ENCODE assay signal across 13 mouse cellular contexts in the genomic region with DNA sequence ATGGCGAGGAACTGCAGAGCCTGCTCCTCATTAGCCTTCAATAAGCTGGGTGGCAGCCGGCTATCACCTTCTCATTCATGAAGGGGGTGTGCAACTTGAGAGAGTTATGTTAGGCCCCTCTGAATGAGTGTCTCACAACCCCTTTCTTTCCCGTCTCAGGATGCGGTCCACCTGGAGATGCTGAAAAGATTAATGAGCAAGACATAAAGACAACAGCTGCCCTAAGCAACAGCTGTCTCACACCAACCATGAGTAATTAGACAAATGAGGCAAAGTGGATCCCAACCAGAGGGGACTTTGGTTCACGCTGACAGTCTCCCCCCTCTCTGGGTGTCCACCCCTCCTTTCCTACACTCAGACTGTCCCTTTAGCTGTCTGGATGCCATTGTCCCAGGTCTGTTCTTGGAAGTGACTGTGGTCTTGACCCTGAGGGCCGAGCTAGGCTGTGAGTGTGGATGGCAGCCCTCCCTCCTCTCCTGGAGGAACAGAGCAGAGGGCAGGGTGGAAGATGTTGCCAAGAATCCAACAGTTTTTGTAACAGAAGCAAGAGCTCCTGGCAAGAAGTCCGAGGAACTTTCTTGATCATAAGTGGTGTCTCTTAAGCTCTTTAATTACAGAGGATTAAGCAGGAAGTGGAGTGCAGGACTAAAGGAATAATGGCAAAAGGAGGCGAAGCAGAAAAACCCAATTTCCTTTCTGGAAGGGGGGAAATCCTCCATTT.
DNase-seq lines count a peak whose midpoint lies in the region; ATAC-seq and TF ChIP-seq lines count a peak whose summit lies in the region.
"Had no signal": no experiment of that assay in that cellular context is flagged by ENCODE, and none has a peak within 500 bp of the region (broad histone marks: within the 10 kb centered on the region; RNA-seq: fewer than 3 reads in every experiment).

No protein-coding gene starts in this region.

- CTCF ChIA-PET in Patski (lab: Charles Lee), result interaction anchor here (1.1 kb wide), 1 partner anchor 24 kb away, joined by 3 read pairs; no protein-coding TSS in a partner anchor

- in situ Hi-C loops in Patski (cut with MboI; ENCODE audit: low pct_unique_long_range_greater_than_20kb), result no loop called here

- no peak for TF ChIP-seq CTCF in intestine, postnatal 0 days (IDR thresholded peaks at IDR 0.05; ENCODE audit: low read depth)
- no peak for TF ChIP-seq CTCF in Patski (IDR thresholded peaks at IDR 0.05)

- no peak overlapping the region for H3K9ac ChIP-seq in intestine, embryonic 15.5 days
- H3K9ac ChIP-seq in intestine, postnatal 0 days (ENCODE audit: low read depth, low read length), result no peak overlapping the region
- no peak overlapping the region for H3K9ac ChIP-seq in forebrain, embryonic 11.5 days (ENCODE audit: low read length)
- H3K9ac ChIP-seq in limb, embryonic 12.5 days (replicated peaks), result no peak overlapping the region
- H3K9ac ChIP-seq: embryonic facial prominence, embryonic 15.5 days; liver, embryonic 12.5 days had no signal

- H3K9me3 ChIP-seq in intestine, embryonic 15.5 days, result no peaks in the 10 kb centered on the region
- H3K9me3 ChIP-seq in intestine, postnatal 0 days (ENCODE audit: control insufficient read depth), result no peaks in the 10 kb centered on the region
- H3K9me3 ChIP-seq in forebrain, embryonic 11.5 days (ENCODE audit: control insufficient read depth, low read length), result no peaks in the 10 kb centered on the region
- H3K9me3 ChIP-seq in limb, embryonic 12.5 days, result no peaks in the 10 kb centered on the region
- H3K9me3 ChIP-seq: embryonic facial prominence, embryonic 15.5 days; liver, embryonic 12.5 days; midbrain, embryonic 10.5 days had no signal

- no peaks in the 10 kb centered on the region for H3K27me3 ChIP-seq in intestine, embryonic 15.5 days (replicated peaks)
- H3K27me3 ChIP-seq in intestine, postnatal 0 days (replicated peaks; ENCODE audit: control insufficient read depth, insufficient read depth, low read length), result no peaks in the 10 kb centered on the region
- no peaks in the 10 kb centered on the region for H3K27me3 ChIP-seq in Patski
- no peaks in the 10 kb centered on the region for H3K27me3 ChIP-seq in forebrain, embryonic 11.5 days (ENCODE audit: control insufficient read depth, insufficient read depth, low read length)
- no peaks in the 10 kb centered on the region for H3K27me3 ChIP-seq in limb, embryonic 12.5 days
- H3K27me3 ChIP-seq: embryonic facial prominence, embryonic 15.5 days; liver, embryonic 12.5 days had no signal

- 0 out of 2 replicates have a peak, but pooled peaks have one; percentile 20 for ATAC-seq in intestine, embryonic 15.5 days
- no peak for ATAC-seq in intestine, postnatal 0 days
- no peak for ATAC-seq in Patski
- ATAC-seq in forebrain, embryonic 11.5 days (replicated peaks; ENCODE audit: low FRiP score), result peak; percentile 52
- ATAC-seq in limb, embryonic 12.5 days (ENCODE audit: insufficient number of reproducible peaks, insufficient read depth, low FRiP score, low TSS enrichment, low read depth), result no peak
- ATAC-seq: liver, embryonic 12.5 days had no signal

- H3K4me2 ChIP-seq in intestine, embryonic 15.5 days (replicated peaks), result no peak overlapping the region
- no peak overlapping the region for H3K4me2 ChIP-seq in intestine, postnatal 0 days (replicated peaks; ENCODE audit: low read depth)
- H3K4me2 ChIP-seq in forebrain, embryonic 11.5 days (ENCODE audit: low read depth, low read length, severe bottlenecking), result no peak overlapping the region
- H3K4me2 ChIP-seq in limb, embryonic 12.5 days, result no peak overlapping the region
- H3K4me2 ChIP-seq: embryonic facial prominence, embryonic 15.5 days; liver, embryonic 12.5 days had no signal

- no peak overlapping the region for H3K27ac ChIP-seq in intestine, embryonic 15.5 days
- H3K27ac ChIP-seq in intestine, postnatal 0 days (ENCODE audit: low read depth, low read length), result no peak overlapping the region
- no peak overlapping the region; the same call in 1 of the 2 replicates for H3K27ac ChIP-seq in forebrain, embryonic 11.5 days (ENCODE audit: low read depth, low read length)
- H3K27ac ChIP-seq in limb, embryonic 12.5 days, result peak overlapping the region; percentile 31; the same call in 1 of the 2 replicates
- H3K27ac ChIP-seq: embryonic facial prominence, embryonic 15.5 days; liver, embryonic 12.5 days; midbrain, embryonic 10.5 days had no signal

- H3K4me3 ChIP-seq in intestine, embryonic 15.5 days (replicated peaks), result no peak overlapping the region
- no peak overlapping the region for H3K4me3 ChIP-seq in intestine, postnatal 0 days (ENCODE audit: low read depth, low read length)
- no peak overlapping the region for H3K4me3 ChIP-seq in forebrain, embryonic 11.5 days (ENCODE audit: low read depth, low read length)
- no peak overlapping the region for H3K4me3 ChIP-seq in limb, embryonic 12.5 days (replicated peaks)
- H3K4me3 ChIP-seq: embryonic facial prominence, embryonic 15.5 days; liver, embryonic 12.5 days; midbrain, embryonic 10.5 days had no signal

- DNase-seq in Patski (ENCODE audit: low read depth, low spot score), result peak; percentile 7
- peak; percentile 63 for DNase-seq in forebrain, embryonic 11.5 days (ENCODE audit: low spot score)
- no peak for DNase-seq in gastrocnemius, postnatal 10 days
- no peak for DNase-seq in spleen, adult 18-20 months
- DNase-seq: adrenal gland, postnatal 25 days; heart, postnatal 36 days; kidney, adult 9 months had no signal

- no peaks in the 10 kb centered on the region for H3K36me3 ChIP-seq in intestine, embryonic 15.5 days
- H3K36me3 ChIP-seq in intestine, postnatal 0 days (ENCODE audit: control insufficient read depth, insufficient read depth), result no peaks in the 10 kb centered on the region
- no peaks in the 10 kb centered on the region for H3K36me3 ChIP-seq in forebrain, embryonic 11.5 days (ENCODE audit: control insufficient read depth, insufficient read depth, low read length)
- H3K36me3 ChIP-seq in limb, embryonic 12.5 days, result peaks cover 42% of the 10 kb centered on the region
- H3K36me3 ChIP-seq: embryonic facial prominence, embryonic 15.5 days; liver, embryonic 12.5 days; midbrain, embryonic 10.5 days had no signal

- 53% methylated on average over 8 of the region's 8 CpGs for WGBS in intestine, embryonic 15.5 days
- WGBS in intestine, postnatal 0 days, result 64% methylated on average over 8 of the region's 8 CpGs
- WGBS in forebrain, embryonic 11.5 days, result 28% methylated on average over 8 of the region's 8 CpGs
- WGBS in limb, embryonic 12.5 days, result 39% methylated on average over 8 of the region's 8 CpGs

- POLR2A ChIA-PET in Patski (lab: Charles Lee), result no interaction called here

- H3K4me1 ChIP-seq in intestine, embryonic 15.5 days (replicated peaks), result peaks cover 6% of the 10 kb centered on the region; the same call in 1 of the 2 replicates
- no peaks in the 10 kb centered on the region for H3K4me1 ChIP-seq in intestine, postnatal 0 days (replicated peaks; ENCODE audit: control insufficient read depth, insufficient read depth, low read length)
- peaks cover 7% of the 10 kb centered on the region; the same call in 1 of the 2 replicates for H3K4me1 ChIP-seq in forebrain, embryonic 11.5 days (replicated peaks; ENCODE audit: control insufficient read depth, insufficient read depth, low read length)
- peaks cover 21% of the 10 kb centered on the region for H3K4me1 ChIP-seq in limb, embryonic 12.5 days (replicated peaks)
- H3K4me1 ChIP-seq: liver, embryonic 12.5 days had no signal

Comparison
In these comparisons a context has a peak if more than half of its experiments do, and no peak if none do; other contexts are left out.
1. ATAC-seq: peak in intestine, embryonic 15.5 days (single experiment) and forebrain, embryonic 11.5 days (single experiment); none in intestine, postnatal 0 days (single experiment), Patski (single experiment) and limb, embryonic 12.5 days (single experiment).
2. DNase-seq: peak in Patski (single experiment) and forebrain, embryonic 11.5 days (single experiment); none in gastrocnemius, postnatal 10 days (single experiment) and spleen, adult 18-20 months (0 of 2).